Mouse (Mus musculus): Measurements from ENCODE around the gene Klhl7. TPM values are rescaled to one million over a fixed set of nuclear protein-coding genes. Genes with fewer than 3 reads are reported as not detected.
"Not testable (repeated sequence)": the region's sequence is repeated elsewhere in the genome, so short reads cannot be mapped to it uniquely, and the experiment has no call there.

Gene Klhl7
- total RNA-seq, 2 experiments from 2014 or later: 92.7 to 94.8 TPM

DNA sequence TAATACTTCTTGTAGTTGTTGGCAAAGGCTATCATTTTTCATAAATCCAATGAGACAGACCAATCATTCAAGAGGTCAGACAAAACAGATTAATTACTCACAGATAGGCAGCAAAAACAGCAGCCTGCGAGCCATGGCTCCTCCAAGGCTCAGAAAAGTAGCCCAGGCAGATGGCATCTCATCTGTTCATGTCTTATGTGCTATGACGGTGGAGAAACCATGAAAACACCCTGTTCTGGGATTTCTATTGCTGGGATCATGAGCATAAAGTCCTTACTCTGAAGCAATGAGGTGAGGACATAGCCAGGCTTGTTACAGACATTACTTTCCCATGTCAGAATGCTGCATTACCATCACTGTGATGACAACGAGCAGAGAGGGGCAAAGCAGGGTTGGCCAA is 7.9 kb upstream of the Klhl7 start:
- no peak for DNase-seq (ENCODE audit: extremely low spot score in 1 of 2, low spot score in 1 of 2)

DNA sequence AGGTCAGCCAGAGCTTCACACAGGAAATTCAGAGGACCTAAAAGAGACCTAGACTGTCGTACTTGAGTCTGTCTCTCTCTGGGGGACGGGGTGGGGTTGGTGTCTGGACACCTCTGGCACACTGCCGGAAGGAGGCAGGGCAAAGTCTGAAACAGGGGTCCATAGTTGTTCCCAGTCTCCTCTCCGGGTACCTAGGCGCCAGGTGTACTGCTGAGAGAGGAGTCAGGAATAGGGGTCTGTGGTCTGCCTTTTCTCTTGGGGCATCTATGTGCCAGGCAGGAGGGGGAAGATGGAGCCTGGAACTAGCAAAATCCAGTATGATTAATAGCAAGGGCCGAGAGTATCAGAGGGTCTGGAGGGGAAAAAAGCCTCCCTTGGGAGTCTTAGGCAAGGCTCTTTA is 5.0 kb upstream of the Klhl7 start:
- no peak for DNase-seq (ENCODE audit: extremely low spot score in 1 of 2, low spot score in 1 of 2)

DNA sequence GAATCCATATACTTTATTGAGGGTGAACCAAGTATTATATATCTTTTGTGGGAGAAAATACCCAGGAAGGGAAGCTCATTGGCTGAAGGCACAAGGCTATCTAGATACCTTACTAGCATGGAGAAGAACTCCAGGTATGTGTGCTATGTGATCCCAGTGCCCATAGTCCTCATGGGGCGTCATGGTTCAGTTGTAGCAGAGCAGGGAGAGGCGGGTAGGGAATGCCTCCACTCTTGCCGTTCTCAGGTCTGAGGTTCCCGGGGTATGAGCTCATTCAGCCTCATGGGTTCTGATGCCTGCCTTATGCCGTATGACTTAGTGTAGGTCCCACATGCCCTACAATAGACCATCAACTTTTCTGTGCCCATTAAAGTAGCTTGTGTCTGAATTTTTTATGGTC is 4.5 kb upstream of the Klhl7 start:
- no peak for DNase-seq (ENCODE audit: extremely low spot score in 1 of 2, low spot score in 1 of 2)

DNA sequence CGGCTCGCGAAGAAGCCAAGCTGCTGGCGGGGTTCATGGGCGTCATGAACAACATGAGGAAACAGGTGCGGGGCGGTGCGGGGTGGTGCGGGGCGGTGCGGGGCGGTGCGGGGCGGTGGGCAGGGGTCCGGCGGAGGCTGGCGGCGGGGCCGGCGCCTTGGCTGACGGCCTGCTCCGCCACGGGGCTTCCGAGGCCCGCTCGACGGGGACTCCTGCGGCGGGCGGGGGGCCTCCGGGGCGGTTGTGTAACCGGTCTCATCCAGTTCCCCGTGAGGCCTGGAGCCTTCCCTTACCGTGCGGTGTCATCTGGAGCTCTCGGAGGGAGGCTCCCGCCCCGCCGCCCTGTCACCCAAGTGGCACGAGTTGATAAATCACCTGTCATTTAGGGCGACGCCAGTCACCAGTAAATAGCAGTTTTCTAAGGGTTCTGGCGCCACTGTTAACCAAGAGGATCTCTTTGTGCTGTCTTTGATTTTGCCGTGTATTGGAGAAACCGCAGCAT is 456 bp downstream of the Klhl7 start:
- peak; percentile 39 to 57 for DNase-seq (ENCODE audit: extremely low spot score in 1 of 2, low spot score in 1 of 2)

DNA sequence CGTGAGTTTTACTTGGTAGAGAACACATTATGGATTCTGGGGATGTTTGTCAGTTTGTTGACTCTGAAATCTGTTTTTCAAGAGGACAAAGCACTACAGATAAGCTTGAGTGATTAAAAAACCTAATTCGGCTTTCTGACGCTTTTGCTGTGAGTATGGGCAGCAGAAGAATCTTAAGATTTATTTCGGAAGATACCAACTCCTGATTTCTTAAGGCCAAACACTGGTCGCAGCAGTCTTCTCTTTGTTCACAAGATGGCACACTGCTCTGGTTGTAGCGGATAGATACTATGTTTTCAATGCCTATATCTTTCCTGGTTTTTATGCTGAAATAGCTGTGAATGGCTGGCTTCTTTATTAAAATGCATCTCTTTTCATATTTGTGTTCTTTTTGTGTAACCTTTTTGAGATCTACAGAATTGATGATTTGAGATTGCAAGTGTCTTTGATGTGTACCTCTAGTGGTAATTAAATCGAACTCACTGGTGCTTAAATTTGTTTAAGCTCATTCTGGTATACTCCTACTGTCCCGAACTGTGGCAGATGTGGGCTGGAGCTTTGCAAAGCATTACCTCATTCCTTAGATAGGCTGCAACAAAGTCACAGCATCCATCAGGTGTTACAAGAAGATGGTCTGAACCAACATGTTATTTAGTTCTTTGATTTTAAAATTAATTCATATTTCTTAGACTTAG is 1.2 kb downstream of the Klhl7 start:
- DNase-seq (ENCODE audit: extremely low spot score in 1 of 2, low spot score in 1 of 2): no peak

DNA sequence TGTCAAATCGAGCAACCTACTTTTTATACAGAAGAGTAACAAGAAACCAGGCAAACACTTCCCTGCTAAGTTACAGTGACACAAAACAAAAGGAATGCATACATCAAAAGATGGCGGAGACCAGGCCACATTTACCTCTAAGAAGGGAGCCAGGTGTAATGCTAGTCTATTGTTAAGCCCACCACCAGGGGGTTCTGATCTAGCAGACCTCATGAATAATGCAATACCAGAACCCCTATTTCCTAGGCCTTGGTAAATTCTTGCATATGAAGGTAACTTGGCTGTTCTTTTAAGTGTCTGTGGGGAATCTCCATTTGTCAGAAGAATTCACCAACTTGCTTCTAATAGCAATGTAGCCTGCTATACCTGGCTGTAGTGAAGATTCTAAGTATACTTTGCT is 2.8 kb downstream of the Klhl7 start:
- DNase-seq (ENCODE audit: extremely low spot score in 1 of 2, low spot score in 1 of 2): not testable (repeated sequence)

DNA sequence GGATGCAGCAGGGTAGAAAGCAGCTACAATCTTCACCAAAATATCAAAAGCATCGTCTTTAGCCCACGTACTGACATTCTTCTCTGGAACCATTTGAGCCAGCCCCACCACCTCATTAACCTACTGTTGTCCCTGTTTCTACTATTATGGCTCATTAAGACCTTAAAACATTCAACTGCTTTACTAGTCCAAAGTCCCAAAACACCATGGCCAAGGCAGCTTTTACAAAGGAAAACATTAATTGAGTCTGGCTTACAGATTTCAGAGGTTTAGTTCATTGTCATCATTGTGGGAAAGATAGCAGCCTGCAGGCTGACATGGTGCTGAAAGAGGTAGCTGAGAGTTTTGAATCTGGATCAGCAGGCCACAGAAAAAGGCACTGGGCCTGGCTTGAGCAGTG is 3.4 kb downstream of the Klhl7 start:
- no peak for DNase-seq (ENCODE audit: extremely low spot score in 1 of 2, low spot score in 1 of 2)

DNA sequence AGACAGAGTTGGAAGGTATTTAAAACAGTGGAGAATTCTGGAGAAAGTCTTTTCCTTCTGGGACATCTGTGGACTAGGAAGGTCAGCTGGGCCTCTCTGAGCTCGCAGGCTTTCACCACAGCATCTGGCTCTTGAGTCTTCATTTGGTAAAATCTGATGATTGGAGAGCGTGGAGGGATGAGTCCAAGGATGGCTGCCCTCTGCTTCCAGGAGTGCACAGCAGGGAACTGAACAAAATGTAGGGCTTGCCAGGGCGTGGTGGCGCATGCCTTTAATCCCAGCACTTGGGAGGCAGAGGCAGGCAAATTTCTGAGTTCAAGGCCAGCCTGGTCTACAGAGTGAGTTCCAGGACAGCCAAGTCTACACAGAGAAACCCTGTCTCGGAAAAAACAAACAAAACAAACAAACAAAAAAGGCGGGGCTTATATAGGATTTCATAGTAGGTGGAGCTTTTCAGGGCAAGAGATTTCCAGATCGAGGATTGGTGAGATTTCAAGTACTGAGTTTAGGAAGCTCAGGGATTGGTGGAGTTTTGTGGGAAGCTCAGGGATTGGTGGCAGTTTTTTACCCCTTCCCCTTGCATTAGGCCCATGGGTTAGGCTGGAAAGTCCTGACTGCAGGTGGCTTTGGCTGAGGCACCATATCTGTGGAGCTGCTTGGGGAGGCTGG is 6.8 kb downstream of the Klhl7 start:
- DNase-seq (ENCODE audit: extremely low spot score in 1 of 2, low spot score in 1 of 2): no peak

DNA sequence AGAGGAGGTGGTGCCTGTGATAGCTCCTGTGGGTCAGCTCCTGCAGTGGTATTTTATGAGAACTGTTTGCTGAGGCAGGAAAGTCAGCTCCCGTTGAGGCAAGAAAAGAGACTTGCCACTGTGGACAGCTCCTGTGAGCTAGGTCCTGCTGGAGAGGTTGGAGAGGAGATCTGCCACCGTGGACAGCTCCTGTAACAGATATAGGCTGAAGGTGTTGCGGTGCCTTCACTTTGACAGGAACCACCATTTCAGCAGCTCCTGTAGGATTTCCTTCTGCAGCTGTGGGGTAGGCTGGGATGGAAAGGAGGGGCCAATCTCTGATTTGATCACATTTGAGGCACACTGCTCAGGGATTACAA is 7.3 kb downstream of the Klhl7 start:
- DNase-seq (ENCODE audit: extremely low spot score in 1 of 2, low spot score in 1 of 2): no peak

DNA sequence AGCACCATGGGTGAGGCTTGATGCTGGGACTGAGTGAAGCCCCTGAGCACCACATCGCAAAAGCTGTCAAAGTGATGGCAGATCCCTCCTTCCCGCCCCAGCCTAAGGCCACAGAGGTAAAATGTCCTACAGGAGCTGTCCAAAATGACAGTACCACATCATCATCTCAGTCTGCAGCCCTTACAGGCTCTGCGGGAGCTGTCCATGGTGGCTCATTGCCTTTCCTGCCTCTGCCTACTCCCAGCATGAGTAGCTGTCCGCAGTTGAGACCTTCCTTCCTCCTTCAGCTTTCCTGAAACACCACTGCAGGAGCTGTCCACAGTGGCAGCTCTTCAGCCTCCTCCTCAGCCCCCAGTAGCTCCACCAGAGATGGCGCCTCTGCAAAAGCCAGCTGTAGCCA is 9.7 kb downstream of the Klhl7 start:
- DNase-seq (ENCODE audit: extremely low spot score in 1 of 2, low spot score in 1 of 2): no peak

DNA sequence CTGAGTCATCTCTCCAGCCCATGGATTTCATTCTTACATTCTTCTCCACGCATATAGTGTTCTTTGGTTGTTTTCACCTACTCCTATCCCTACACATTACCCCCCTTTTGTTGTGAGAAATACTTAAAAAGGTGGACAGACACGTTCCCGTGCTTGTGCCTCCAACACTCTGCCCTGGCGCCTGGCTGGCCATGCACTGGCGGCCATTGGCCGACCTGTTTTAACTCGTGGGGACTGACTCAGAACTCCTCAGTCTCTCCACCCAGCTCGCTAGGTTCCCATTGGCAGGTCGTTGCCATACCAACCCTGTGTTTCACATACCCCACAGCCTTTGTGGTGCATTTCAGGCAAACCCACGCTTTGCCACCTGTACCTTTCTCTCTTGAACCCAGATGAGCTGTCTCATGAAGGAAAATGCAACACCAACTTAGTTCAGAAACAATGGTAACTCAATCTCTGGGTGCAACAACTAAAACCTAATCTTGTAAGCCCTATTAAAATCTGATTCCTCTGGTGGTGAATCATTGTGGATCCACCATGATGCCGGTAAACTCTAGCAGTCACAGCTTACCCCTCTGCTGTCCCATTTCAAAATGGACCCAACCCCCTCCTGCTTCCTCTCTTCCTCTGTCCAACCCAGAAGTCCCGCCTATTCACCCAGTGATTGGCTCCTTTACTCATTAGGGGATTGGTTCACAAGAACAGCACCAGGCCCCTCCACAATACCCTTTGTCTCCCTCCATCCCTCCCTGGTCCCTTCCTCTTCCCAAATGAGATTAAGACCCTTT is 11.9 kb downstream of the Klhl7 start:
- no peak for DNase-seq (ENCODE audit: extremely low spot score in 1 of 2, low spot score in 1 of 2)

DNA sequence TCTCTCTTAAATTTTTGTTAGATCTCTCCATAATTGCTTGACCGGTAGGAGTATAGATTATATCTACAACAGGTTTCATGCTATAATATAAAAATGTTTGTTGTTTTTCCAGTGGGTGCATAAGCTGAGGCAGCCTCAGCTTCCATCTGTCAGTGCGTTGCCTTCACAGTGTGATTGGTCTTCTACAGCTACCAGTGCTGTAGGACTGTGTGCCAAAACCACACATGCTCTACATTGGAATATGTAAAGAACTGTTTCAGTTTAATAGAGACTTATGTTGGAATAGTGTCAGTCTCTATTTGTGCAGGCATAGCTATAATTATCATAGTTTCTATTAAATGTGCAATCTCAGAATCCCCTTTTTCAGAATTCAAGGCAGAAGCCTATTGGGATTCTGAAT is 21.8 kb downstream of the Klhl7 start:
- DNase-seq (ENCODE audit: extremely low spot score in 1 of 2, low spot score in 1 of 2): no peak

DNA sequence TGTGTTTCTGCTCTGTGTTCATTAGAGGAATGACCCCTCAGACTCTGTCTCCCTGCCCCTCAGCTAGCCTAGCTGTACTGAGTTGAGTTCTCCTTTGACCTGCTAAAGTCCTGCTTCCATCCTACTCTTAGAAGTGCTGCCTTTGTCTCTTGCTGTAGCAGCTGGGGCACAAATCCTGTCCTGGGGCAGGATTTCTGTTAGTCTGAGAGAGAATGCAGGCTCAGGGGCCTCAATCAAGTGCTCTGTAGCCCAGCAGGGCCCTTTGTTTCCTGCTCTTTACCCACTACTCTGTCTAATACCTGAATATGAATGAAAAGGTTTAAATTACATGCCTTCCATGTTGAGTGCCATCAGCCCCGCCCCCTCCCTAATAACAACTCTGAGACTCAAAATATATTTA is 23.8 kb downstream of the Klhl7 start:
- no peak for DNase-seq (ENCODE audit: extremely low spot score in 1 of 2, low spot score in 1 of 2)

DNA sequence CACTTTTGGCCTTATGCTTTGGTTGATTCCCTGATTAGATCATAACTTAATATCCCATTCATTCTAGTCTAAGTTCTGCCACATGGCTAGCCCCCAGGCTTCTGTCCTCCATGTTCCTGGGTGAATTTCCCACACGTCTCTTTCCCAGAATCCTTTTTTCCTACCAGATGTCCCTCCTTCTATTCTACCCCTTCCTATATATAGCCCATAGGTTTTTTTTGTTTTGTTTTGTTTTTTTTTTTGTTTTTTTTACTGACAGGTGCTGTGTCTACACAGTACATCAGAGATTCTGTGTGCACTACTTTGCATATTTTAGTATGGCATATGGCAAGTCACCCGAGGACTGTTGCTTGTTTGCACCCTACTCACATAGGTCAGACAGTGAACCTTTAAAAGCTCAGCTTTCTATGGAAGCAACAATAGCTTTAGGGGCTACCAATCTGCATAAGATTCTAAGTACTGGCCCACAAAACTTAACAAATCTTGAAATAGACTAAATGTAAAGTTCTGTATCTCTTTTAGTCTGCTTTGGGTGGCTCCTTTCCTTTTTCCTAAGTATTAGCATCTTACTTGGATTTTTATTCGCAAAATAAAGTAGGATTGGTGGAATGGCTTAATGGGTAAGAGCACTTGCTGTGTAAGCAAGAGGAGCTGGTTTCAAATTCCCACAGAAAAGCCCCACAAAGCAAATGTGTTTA is 24.3 kb downstream of the Klhl7 start:
- no peak for DNase-seq (ENCODE audit: extremely low spot score in 1 of 2, low spot score in 1 of 2)

DNA sequence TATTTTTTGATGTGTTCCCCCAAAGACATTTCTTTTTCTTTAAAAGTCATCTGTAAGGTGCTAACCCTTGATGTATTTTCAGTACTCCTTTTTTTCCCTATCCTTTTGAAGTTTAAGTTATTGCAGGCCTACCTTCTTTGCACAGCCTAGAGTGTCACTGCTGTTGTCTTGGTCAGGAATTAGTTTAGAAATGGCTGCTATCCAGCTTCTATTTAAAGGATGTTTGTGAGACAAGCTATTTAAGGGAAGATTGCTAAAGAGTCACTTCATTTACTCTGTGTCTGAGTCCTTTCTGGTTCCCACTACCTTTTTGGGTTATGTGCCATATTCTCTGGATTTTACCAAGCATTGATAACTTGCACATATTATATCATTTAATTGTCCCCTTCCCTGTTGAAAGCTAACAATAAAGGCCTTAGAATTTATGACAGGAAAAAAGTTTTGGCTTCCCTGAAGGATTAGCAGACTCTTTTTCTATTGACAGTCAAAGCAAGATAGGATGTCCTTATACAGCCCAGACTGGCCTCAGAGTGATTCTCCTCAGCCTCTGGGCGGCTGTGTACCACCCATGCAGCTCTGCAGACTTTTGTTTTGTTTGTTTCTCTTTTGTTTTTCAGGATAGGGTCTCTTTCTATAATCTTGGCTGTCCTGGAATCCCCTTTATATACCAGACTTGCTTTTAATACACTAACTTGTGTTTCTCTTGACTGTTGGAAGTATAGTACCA is 25.7 kb downstream of the Klhl7 start:
- no peak for DNase-seq (ENCODE audit: extremely low spot score in 1 of 2, low spot score in 1 of 2)

DNA sequence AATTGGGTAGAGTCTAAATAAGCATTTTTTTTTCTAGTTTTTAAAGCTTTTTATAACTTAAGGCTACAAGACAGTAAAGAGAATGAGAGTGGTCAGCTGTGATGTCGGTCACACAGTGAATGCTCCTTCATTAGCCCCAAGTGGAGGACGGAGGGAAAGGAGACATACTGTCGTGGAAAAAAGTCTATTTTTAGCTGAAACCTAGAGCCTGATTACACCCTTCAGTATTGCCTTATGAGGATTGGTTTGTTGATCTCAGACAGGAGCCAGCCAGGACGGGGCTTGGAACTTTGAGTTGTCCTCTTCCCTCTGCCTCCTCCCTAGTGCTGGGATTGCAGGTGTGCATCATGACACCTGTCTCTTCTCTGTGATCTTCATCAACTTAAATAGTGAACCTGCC is 26.6 kb downstream of the Klhl7 start:
- no peak for DNase-seq (ENCODE audit: extremely low spot score in 1 of 2, low spot score in 1 of 2)

DNA sequence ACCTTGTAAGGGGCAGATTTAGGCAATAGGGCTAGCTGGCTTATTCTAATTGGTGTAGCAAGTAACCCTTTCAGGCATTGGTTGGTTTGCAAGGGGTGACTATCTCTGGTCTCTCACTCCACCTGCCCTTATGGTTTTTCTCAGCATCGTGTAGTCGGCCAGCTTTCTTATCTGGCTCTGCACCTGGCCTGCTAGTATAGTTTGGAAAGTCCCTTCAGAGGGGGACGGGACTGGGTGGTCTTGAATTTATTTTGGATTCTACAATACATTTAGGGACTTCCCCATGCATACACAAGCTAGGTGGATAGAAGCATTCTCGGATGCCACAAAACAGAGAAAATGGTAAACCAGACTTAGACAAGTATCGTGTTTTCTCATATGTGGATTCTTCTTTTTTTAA is 46.6 kb downstream of the Klhl7 start:
- DNase-seq (ENCODE audit: extremely low spot score in 1 of 2, low spot score in 1 of 2): no peak

DNA sequence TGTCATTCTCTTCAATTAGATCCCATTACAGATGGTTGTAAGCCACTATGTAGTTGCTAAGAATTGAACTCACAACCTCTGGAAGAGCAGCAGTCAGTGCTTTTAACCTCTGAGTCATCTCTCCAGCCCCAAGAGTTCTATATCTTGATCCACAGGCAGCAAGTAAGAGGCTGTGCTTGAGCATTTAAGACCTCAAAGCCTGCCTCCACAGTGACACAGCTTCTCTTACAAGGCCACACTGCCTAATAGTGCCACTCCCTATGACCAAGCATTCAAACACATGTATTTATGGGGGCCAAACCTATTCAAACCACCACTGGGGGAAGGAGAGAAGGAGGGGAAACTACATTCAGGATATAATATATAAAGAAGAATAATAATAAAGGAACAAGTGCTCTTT is 51.8 kb downstream of the Klhl7 start:
- no peak for DNase-seq (ENCODE audit: extremely low spot score in 1 of 2, low spot score in 1 of 2)

DNA sequence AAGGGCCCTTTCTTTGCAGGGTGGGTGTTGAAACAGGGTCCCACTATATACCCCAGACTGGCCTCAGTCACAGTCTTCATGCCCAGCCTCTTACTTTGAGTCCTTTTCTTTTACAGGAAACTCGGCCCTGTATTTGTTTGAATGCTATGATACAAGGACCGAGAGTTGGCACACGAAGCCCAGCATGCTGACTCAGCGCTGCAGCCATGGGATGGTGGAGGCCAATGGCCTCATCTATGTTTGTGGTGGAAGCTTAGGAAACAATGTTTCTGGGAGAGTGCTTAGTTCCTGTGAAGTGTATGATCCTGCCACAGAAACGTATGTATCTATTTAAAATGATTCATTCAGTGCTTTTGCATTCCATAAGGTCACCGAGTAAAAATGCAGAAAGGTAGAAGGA is 56.4 kb downstream of the Klhl7 start:
- no peak for DNase-seq (ENCODE audit: extremely low spot score in 1 of 2, low spot score in 1 of 2)

DNA sequence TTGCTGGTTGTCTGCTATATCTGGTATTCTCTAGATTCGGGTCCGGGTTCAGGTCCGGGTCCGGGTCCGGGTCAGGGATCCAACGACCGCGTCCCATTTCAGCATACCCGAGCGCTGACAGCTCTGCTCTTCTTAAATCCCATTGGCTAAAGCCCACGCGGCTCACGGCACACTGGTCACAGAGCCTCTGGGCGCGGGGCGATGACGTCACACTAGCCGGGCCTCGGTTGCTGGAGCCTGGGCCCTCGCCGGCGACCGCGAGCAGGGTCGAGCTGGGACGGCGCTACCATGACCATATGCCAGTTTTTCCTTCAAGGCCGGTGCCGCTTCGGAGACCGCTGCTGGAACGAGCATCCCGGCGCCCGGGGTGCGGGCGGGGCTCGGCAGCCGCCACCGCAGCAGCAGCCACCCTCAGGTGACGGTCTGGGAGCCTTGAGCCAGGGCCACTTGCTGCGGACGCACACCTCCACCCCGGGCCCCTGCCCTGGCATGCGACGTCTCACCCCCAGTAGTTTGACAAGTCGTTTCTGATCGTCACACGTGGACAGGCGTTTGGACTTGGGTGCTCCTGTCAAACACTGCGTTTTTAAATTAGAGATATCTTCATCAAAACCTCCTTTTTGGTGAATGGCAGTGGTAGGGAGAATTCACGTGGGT is 64.5 kb downstream of the Klhl7 start, which contains the start of gene Nupl2:
Nupl2 (plus strand) TSS at position 175 of the 657 bp plus-strand sequence.
- DNase-seq (ENCODE audit: extremely low spot score in 1 of 2, low spot score in 1 of 2): peak; percentile 92 to 96

All from layer of hippocampus, postnatal 25 days (tissue).